Mouse (Mus musculus): ENCODE data around the gene Sftpa1.

The Sftpa1 gene

GRCm38 (mm10) chr14:41160743-41161142 is 29.2 kb downstream of the Sftpa1 start:
- DNase-seq (ENCODE audit: low read depth), result no peak

- DNase-seq (ENCODE audit: low read depth), result peak; percentile 65
These were observed 31.1 kb downstream of the Sftpa1 start for GRCm38 (mm10) chr14:41162663-41163062.

- DNase-seq (ENCODE audit: low read depth), result peak; percentile 6
These were observed 35.7 kb downstream of the Sftpa1 start for GRCm38 (mm10) chr14:41167278-41167677.

GRCm38 (mm10) chr14:41168567-41168966 is 37.0 kb downstream of the Sftpa1 start:
- DNase-seq (ENCODE audit: low read depth), result no peak

- no peak for DNase-seq (ENCODE audit: low read depth)
These were observed 38.9 kb downstream of the Sftpa1 start for GRCm38 (mm10) chr14:41170514-41170913.

GRCm38 (mm10) chr14:41174802-41175201 is 43.2 kb downstream of the Sftpa1 start:
- no peak for DNase-seq (ENCODE audit: low read depth)

GRCm38 (mm10) chr14:41185059-41185821 is 53.7 kb downstream of the Sftpa1 start, which contains the start of gene Sftpd:
Gene Sftpd (minus strand): TSS chr14:41185149.
- DNase-seq (ENCODE audit: low read depth), result no peak

All from NIH3T3 (cell line).